ENCODE assay signal across 24 mouse cellular contexts in the genomic region with DNA sequence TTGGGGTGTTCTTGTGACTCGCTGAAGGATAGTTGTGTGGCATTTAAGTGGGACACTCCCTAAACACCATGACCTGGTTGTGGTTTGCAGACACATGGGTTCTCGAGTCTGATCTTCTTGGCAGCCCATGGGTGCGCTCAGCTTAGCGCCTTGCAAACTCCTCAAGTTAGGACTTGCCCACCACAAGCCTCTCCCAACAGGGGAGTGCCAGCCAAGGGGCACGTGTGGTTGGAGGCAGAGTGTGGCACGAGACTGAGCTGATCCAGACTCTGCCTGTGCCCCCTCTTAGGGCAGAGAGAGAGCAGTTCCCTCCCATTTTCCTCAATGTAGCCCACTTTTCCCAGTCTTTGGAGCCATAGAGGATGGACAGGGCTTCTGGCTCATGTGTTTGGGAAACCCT.
"Had no signal": no experiment of that assay in that cellular context is flagged by ENCODE, and none has a peak within 500 bp of the region (broad histone marks: within the 10 kb centered on the region; RNA-seq: fewer than 3 reads in every experiment).

No protein-coding gene starts in this region.

- H3K36me3 ChIP-seq: liver, embryonic 15.5 days; lung, embryonic 15.5 days; midbrain, embryonic 10.5 days; midbrain, embryonic 12.5 days; neural tube, embryonic 13.5 days; neural tube, embryonic 15.5 days had no signal

- H3K27me3 ChIP-seq: liver, embryonic 15.5 days; lung, embryonic 15.5 days; midbrain, embryonic 12.5 days; neural tube, embryonic 13.5 days; neural tube, embryonic 15.5 days had no signal

- H3K27ac ChIP-seq: liver, embryonic 15.5 days; lung, embryonic 15.5 days; macrophage; midbrain, embryonic 10.5 days; midbrain, embryonic 12.5 days; neural tube, embryonic 13.5 days; neural tube, embryonic 15.5 days had no signal

- H3K9me3 ChIP-seq: liver, embryonic 15.5 days; lung, embryonic 15.5 days; midbrain, embryonic 10.5 days; midbrain, embryonic 12.5 days; neural tube, embryonic 13.5 days; neural tube, embryonic 15.5 days had no signal

- H3K9ac ChIP-seq: liver, embryonic 15.5 days; liver, postnatal 0 days; lung, embryonic 15.5 days; midbrain, embryonic 12.5 days; neural tube, embryonic 13.5 days; neural tube, embryonic 15.5 days had no signal

- H3K4me2 ChIP-seq: liver, embryonic 15.5 days; lung, embryonic 15.5 days; midbrain, embryonic 12.5 days; neural tube, embryonic 13.5 days; neural tube, embryonic 15.5 days had no signal

- H3K4me3 ChIP-seq: liver, embryonic 15.5 days; lung, embryonic 15.5 days; megakaryocyte, embryonic 14.5 days; midbrain, embryonic 10.5 days; midbrain, embryonic 12.5 days; myocyte; neural tube, embryonic 13.5 days; neural tube, embryonic 15.5 days had no signal

- DNase-seq: liver, postnatal 0 days; lung, adult 2 months; lung, postnatal 14 days; lung, postnatal 36 days; midbrain, embryonic 14.5 days; retina, postnatal 1 day; right cerebral cortex, adult 18-20 months; right cerebral cortex, postnatal 25 days; right cerebral cortex, postnatal 4 days; spleen, adult 18-20 months; thymus, adult 18-20 months; thymus, postnatal 14 days; thymus, postnatal 36 days had no signal

- ATAC-seq: liver, postnatal 0 days; lung, postnatal 0 days; midbrain, embryonic 16.5 days had no signal

- H3K4me1 ChIP-seq: midbrain, embryonic 12.5 days; neural tube, embryonic 15.5 days had no signal
